Mouse (Mus musculus) monocyte, adult 5-6 weeks (primary cell): ENCODE results near the gene Rdh5. TPM values are rescaled to one million over a fixed set of nuclear protein-coding genes. Genes with fewer than 3 reads are reported as not detected.

ENCODE experiments used
- ATAC-seq: fragments of 153-309, 156-312 bp; replicated peaks from 2 replicates; pipeline ENCODE4 v1.8.0; 2017; ENCODE audit warnings: mild to moderate bottlenecking; ENCODE audit not compliant: low TSS enrichment, insufficient number of reproducible peaks, severe bottlenecking, poor library complexity, low FRiP score
- total RNA-seq: library from RNA; stranded (forward); fragments of 200-1000, 200-491, 200-594 nt; gene quantifications from 3 replicates; pipeline ENCODE4 v1.2.3, GENCODE M21; 2017

The Rdh5 gene
- total RNA-seq, 1 experiment from 2014 or later: 7.6 TPM

DNA sequence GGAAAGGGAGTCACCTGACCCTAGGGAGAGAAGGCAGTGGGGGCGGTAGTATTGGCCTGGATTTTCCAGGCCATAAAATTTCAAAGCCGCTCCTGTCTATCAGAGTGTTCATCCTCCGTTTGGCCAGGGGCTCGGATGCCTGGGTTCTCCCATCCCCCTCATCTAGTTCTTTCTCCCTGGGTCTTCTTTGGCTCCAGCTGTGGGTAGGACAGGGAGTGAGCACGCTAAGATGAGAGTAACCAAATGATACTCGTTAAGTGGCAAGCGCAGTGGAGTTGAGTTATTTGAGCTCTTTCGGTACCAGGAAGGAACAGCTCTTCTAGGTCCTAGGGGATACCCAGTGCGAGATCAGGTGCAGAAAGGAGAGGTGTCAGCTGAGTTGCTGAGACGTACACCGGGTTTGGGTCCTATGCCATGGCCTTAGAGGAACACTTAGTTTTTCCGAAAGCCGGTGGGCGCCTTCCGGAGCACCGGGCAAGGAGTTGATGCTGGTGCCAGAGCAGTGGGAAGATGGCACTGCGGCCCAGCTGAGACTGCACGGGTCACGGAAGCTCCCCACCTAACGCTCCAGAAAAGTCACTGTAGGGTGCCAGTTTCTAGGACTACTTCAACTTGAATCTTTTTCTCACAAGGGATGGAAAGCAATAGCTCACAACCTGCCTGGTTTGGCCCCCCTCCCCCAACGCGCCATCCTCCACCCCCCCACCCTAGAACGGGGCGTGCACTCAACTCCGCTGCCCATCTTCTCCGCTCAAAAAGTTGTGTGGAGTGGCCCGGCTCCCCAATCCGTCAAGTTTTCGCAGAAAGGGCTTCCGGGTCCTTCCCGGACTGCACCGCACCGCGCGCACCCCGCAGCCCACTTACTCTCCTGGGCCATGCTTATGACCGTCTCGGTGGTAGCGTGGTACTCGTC, 32.0 kb downstream of the Rdh5 start:
- no peak for ATAC-seq

DNA sequence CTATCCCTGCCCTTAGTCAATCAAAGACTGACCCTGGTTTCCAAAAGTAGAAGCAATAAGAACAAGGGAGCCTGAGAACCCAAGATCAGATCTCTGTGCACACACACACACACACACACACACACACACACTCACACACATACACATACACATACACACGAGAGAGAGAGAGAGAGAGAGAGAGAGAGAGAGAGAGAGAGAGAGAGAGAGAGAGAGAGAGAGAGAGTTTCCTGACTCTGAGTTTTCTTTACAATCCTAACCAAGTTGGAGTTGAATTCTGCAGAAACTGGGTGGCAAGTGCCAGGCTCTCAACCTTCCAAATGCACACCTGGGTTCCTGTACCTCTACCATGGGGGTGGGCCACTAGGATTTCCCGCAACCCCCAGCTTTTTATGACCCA, 32.8 kb downstream of the Rdh5 start:
- ATAC-seq: no peak

DNA sequence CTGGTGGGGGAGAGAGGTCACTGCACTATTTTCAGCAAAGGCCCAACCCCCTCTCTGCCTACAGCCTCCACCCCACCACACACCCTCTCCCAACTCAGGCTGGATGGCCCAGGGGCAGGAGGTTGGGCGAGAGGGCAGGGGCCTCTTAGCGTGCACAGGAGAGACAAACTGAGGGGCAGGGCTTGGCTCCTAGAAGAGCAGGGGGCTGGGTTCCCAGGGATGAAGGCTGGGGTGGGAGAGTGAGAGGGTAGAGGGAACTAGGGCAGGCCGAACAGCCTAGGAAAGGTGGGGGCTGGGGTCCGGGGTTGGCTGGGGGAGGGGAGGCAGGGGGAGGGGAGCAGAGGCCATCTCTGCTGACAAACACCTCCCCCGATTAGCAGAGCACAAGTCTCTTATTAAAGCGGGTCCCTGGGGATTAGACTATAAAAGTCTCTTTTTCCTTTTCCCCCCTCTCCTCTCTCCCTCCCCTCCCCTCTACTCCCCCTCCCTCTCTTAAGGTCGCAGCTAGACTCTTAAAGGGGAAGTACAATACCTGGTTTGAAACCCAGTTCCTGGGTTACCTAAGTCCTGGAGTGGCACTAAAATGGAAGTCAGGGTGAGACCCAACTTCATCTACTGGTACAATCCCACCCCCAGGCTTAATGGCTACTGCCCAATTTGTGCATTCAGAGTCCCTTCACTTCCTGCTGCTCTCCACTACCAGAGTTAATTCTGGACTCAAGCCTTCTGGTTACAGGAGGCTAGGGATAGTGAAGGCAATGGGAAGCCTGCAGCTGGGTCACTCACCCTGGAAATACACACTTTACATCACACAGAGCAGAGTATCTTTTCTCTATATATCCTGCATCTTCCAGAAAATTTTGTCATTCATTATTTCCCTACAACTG, 33.5 kb downstream of the Rdh5 start:
- ATAC-seq: no peak

DNA sequence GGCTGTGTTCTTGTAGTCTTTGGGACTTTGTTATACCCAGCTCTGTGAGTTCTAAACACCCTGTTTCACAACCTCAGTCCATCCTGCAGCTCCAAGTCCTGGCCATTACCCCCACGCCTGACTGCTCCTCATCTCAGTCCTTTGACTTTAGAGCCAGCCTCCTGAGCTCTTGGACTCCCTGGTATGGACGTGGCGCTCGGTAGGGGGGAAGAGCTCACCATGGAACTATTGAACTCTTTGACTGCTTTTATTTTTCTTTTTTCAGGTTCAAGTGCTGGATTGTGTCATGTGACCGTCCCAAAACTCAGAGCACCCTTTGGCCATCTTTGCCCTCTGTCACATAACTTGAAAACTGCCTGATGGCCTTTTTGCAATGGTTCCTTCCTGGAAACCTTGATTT, 40.6 kb downstream of the Rdh5 start:
- ATAC-seq: no peak

DNA sequence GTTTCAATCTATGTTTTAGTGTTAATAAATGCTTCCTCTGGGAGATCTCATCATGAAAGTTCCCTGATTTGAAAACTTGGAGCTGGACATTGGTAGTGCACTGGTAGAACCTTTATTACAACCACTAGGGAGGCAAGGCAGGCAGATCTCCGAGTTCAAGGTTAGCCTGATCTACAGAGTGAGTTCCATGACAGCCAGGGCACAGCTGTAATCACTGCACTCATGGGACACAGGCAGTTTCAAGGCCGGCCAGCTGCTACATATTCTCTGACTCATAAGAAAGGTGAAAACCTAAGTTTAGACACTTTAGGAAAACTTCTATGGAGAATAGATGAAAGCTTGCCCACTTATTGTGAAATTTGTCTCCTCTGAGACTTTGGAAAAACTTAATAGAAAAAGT, 43.9 kb downstream of the Rdh5 start:
- ATAC-seq: no peak

DNA sequence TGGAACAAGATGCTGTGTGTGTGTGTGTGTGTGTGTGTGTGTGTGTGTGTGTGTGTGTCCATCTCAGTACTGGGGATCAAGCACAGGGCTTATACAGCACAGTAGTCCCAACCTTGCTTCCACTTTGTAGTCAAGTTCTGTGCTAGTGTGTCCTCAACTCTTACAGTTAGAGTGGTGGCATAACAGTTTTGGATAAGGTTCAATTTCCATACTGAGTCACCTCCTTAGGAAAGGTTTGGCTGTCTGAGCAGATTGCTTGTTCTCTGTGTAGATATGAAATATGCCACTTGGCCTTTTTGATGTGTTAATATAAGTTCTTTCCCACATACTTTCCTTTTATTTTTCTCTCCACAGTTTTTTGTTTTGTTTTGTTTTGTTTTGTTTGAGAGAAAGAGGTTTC, 44.4 kb downstream of the Rdh5 start:
- no peak for ATAC-seq

DNA sequence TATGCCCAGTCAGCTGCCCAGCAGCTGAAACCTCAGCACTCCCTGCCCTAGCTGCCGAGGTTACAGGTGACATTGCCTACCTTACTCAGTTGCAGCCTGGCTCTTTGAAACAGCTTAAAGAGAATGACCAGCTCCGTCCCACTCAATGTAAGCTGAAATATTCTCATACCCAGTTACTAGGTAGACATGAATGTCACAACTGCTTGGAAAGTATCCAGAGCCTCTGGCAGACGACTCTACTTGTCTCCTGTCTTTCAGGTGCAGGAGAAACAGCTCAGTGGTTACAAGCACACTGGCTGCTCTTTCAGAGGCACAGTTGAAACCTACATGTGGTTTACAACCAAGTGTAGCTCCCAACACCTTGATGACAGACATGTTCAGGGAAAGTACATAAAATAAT, 52.3 kb downstream of the Rdh5 start:
- no peak for ATAC-seq

DNA sequence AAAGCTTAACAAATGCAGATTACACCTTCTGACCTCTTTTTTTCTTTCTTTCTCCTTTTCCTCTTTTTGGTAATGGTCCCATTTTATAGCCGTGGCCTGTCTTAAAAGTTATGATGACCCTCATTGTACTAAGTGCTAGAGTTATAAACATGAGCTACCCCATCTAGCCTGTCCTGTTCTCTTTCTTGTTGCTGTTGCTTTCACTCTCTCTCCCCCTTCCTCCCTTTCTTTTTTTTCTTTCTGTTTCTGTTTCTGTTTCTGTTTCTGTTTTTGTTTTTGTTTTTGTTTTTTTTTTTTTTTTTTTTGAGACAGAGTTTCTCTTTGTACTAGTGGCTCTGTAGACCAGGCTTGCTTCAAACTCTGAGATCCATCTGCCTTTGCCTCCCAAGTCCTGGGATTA, 56.2 kb downstream of the Rdh5 start:
- no peak for ATAC-seq

DNA sequence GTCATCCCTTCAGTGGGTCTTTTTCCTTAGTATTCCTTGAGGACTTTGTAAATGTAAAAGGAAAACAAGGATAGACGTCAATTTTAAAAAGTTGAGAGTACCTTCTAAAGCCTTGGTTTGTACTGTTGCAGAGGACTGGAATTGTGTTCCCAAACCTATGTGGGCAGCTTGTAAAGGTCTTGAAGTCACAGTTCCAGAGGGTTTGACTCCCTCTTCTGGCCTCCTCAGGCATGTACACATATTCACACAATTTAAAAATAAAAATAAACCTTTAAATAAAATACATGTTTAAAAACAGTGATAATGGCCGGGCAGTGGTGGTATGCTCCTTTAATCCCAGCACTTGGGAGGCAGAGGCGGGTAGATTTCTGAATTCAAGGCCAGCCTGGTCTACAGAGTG, 56.6 kb downstream of the Rdh5 start:
- ATAC-seq: no peak

Other genes starting within 250 kb of the Rdh5 start
- gene Suox, start 248.8 kb downstream of the Rdh5 start, total RNA-seq: 4.6 to 10.7 TPM (median 6.1 TPM) in 3 replicates
- gene Rab5b, start 226.6 kb downstream of the Rdh5 start, total RNA-seq: 64.1 to 81.0 TPM (median 72.7 TPM) in 3 replicates
- not detected in 3 replicates for gene Pmel, start 218.7 kb downstream of the Rdh5 start, total RNA-seq
- 14.5 to 21.4 TPM (median 19.5 TPM) in 3 replicates for gene Cdk2, start 217.9 kb downstream of the Rdh5 start, total RNA-seq
- 68.7 to 107 TPM (median 86.0 TPM) in 3 replicates for gene Dgka, start 178.0 kb downstream of the Rdh5 start, total RNA-seq
- 30.7 to 38.7 TPM (median 34.9 TPM) in 3 replicates for gene Pym1, start 175.0 kb downstream of the Rdh5 start, total RNA-seq
- 0.53 to 10.5 TPM (median 2.5 TPM) in 3 replicates for gene Mmp19, start 132.0 kb downstream of the Rdh5 start, total RNA-seq
- 73.0 to 91.5 TPM (median 73.5 TPM) in 3 replicates for gene Dnajc14, start 118.8 kb downstream of the Rdh5 start, total RNA-seq
- gene Tmem198b, start 118.5 kb downstream of the Rdh5 start, total RNA-seq: 1.1 to 2.5 TPM (median 2.0 TPM) in 3 replicates
- 151 to 244 TPM (median 182 TPM) in 3 replicates for gene Sarnp, start 105.6 kb downstream of the Rdh5 start, total RNA-seq
- 72.1 to 86.7 TPM (median 76.6 TPM) in 3 replicates for gene Ormdl2, start 101.2 kb downstream of the Rdh5 start, total RNA-seq
- 0.57 to 3.8 TPM (median 1.8 TPM) in 3 replicates for gene Gdf11, start 31.2 kb downstream of the Rdh5 start, total RNA-seq
- gene Cd63, start 21.9 kb downstream of the Rdh5 start, total RNA-seq: 12.1 to 26.5 TPM (median 22.9 TPM) in 3 replicates
- gene Bloc1s1, start 1.1 kb upstream of the Rdh5 start, total RNA-seq: 110 to 127 TPM (median 111 TPM) in 3 replicates
- 0.19 to 0.53 TPM in 2 of 3 replicates, not detected in the other for gene Itga7, start 10.9 kb upstream of the Rdh5 start, total RNA-seq
- not detected in 3 replicates for gene Mettl7b, start 38.1 kb upstream of the Rdh5 start, total RNA-seq
- gene Olfr9, start 66.5 kb upstream of the Rdh5 start, total RNA-seq: not detected in 3 replicates
- not detected in 3 replicates for gene Olfr763, start 87.9 kb upstream of the Rdh5 start, total RNA-seq
- not detected in 3 replicates for gene Olfr764-ps1, start 117.0 kb upstream of the Rdh5 start, total RNA-seq
- not detected in 3 replicates for gene Olfr765, start 127.1 kb upstream of the Rdh5 start, total RNA-seq
- not detected in 3 replicates for gene Olfr766-ps1, start 146.1 kb upstream of the Rdh5 start, total RNA-seq
- gene Olfr767, start 160.0 kb upstream of the Rdh5 start, total RNA-seq: not detected in 3 replicates
- gene Olfr768, start 176.5 kb upstream of the Rdh5 start, total RNA-seq: not detected in 3 replicates
- gene Olfr769, start 195.0 kb upstream of the Rdh5 start, total RNA-seq: not detected in 3 replicates
- gene Olfr770, start 216.1 kb upstream of the Rdh5 start, total RNA-seq: not detected in 3 replicates
- gene Olfr771, start 241.9 kb upstream of the Rdh5 start, total RNA-seq: not detected in 3 replicates